Mouse (Mus musculus) 416B (cell line): ENCODE results near the gene Apba3.
A peak's percentile ranks its signal among the peaks of the same experiment; 100 is the strongest.

Experiments used
- DNase-seq: peaks from one replicate; pipeline ENCODE4 v3.0.0; 2011; ENCODE audit warnings: low read depth

The Apba3 gene

DNA sequence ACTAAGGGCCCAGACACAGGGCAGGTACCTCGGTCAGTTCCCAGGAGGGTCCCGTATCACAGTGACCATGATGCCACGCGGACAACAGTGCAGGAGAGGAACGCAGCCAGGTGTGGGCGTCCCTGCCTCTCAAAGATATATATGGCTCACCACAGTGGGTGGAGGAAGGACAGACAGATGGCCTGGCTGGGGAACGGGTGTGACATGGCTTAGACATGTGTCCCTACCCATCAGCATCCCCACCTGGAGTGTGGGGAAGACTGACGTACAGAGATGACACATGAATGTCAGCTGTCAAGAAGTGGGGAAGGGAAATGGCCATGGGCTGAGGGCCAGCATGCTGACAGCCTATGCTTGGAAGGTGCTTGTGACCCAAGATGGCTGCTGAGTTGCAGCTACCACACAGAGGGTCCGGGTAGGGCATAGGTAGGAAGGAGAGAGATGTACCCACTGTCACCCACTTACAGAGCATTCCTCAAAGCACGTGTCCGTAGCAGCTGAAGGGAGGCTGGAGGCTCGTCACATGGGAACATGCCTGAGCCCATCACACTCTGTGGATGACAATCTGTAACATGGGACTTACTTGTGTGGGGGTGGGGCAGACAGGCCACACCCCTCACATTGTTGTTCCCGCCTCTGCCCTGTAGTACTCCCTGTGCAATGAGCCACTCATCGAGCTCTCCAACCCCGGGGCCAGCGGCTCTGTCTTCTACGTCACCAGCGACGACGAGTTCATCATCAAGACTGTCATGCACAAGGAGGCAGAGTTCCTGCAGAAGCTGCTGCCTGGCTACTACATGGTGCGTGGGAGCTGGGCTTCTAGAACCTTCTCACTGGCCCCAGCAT is 40.3 kb downstream of the Apba3 start:
- DNase-seq: no peak

DNA sequence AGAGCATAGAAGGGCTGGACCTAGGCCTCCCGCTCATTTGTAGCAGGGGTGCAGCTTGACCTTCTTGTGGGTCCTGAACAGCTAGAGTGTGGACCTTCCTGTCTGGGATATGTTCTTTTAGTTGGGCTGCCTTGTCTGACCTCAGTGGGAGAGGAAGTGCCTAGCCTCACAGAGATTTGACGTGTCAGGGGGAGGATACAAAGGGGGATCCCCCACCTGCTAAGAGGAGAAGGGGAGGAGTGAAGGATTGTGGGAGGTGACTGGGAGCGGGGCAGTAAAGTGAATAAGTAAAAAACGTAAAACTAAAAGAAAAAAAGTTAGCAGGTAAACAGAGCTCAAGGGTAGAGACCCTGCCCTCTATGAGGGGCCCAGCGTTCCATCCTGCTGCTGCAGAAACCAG is 42.8 kb downstream of the Apba3 start:
- DNase-seq: no peak

DNA sequence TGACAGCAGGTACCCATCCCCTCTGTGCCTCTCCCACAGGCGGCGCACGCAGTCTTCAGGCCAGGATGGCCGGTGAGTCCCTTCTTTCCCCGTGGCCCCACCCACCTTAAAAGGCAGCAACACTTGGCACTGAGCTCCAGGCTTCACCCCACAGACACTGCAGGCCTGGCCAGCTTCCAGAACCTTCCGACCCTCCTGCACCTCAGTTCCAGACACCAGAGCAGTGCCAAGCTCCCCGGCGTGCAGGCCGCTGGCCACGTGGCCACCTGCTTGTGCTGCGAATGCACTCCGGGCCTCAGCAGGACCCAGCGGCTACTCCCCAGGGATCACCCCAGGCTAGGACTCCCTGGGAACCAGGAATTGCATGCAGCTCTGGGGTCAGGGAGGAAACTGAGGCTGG is 46.8 kb downstream of the Apba3 start:
- DNase-seq: no peak

DNA sequence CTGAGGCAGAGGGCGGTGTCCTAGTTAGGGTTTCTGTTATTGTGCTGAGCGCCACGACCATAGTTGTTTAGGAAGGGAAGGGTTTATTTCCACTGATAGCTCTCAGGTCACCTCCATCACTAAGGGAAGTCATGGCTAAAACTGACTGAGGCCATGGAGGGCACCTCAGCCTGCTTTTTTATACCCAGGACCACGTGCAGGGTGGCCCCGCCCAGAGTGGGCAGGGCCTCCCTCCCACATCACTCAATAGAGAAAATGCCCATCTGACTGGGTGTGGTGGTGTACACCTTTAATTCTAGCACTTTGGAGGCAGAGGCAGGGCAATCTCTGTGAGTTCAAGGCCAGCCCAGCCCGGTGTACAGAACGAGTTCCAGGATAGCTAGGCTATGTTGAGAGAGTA is 47.4 kb downstream of the Apba3 start:
- no peak for DNase-seq

DNA sequence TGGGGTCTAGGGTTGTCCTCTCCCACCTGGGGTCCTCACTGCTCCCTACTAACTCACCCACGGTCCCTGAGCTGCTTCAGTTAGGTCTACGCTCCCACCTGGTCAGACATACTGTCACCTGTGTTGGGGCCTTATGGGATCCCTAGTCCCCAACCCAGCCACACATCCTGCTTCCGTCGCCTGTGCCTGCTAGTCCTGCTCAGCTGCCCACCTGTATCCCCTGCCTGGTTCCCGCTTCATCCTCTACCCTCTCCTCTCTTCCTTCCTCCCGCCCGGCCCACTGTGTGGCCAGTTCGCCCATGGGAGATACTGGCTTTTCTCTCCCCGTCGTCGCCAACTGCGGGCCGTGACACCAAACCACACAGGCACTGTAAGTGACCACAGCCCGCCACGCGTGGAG is 48.8 kb downstream of the Apba3 start:
- DNase-seq: no peak

DNA sequence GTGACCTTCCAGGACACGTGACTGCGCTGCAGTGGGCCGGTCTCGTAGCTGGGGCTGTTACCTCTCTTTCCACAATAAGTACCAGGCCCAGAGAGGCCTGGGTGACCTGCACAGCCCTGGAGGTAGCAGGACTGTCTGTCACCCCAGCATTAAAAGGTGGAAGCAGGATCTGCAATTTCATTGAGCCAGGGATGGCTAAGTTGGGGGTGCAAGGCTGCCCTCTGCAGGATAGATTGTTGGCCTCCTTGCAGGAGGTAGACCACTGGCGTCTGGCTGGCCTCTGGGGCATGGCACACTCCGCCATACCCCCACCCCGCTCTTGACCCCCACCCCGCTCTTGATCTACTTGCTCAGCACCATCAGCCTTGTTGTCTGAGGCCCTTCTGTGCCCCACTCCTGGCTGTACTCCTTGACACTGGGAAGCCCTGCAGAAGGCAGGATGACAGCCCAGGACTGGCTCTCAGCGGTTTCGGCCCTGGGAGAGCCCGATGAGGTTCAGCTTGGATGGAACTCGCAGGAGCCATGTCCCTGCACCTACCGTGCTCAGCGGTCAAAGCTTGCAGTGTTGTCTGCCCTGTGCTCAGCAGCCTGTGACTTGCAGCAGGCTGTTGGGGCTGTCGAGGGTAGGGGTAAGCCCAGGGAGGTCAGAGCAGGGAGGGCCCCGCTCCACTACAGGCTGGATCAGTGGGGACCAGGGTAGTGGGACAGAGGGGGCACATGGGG is 49.7 kb downstream of the Apba3 start:
- DNase-seq: peak; percentile 57

DNA sequence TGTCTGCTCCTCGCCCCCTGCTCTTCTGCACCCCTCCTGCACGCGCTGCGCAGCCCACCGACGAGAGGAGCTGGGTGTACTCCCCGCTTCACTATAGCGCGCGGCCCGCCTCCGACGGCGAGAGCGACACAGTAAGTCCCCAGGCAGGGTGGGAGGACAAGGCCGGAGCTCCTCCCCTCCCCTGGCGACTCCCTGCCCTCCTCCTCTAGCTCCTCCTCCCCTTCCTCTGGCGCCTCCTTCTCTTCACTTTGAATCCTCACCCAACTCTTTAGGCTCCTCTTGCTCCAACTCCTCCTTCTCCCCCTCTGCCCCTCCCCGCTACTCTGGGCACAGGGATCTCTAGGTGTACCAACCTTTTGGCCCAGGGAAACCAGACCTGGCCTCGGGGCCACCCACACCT is 50.5 kb downstream of the Apba3 start:
- no peak for DNase-seq

DNA sequence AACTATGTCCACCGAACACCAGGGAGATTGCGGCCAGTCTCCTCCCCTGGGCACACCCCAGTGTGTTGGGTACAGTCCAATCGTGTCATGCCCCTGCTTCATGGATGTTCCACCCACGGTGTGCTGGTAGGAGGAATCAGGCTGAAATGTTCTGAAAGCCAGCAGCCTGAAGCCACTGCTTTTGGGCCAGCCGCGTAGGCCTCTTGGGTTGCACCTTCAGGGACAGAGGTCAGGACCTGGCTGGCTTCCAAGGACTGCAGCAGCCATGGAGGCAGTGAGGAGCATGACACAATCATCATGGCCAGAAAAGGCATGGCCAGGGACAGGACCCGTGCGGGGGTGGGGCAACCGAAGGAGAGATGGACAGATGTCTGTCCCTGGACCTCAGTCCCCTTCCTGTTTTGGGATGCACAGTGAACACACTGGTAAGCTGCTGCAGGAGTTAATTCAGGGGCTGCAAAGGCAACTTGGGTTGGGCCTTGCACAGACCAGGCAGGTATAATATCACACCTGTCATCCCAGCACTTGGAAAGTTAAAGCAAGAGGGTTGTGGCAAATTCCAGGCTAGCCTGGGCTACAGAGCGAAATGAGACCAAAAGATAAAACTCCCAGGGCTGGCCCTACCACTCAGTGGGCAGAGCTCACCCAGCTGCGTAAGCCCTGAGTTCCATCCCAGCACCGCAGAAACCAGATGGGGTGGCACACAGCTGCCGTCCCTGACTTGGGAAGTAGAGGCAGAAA is 52.0 kb downstream of the Apba3 start:
- peak; percentile 59 for DNase-seq

DNA sequence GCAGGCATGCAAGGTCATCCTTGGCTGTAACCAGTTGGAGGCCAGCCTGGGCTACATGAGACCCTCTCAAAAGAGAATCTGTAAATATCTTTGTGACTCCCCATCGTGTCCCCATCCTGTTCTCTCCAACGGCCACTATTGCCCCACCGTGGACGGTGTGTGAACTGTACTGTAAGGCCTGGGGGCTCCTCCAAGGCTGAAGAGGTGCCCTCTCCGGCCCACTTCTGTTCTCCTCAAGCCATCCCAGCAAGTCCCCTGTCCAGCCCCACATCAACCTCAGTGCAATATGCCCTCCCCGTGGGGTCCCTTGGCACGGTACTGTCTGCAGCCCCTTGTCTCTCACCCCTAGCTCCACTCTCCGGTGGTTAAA is 52.6 kb downstream of the Apba3 start:
- peak; percentile 37 for DNase-seq

DNA sequence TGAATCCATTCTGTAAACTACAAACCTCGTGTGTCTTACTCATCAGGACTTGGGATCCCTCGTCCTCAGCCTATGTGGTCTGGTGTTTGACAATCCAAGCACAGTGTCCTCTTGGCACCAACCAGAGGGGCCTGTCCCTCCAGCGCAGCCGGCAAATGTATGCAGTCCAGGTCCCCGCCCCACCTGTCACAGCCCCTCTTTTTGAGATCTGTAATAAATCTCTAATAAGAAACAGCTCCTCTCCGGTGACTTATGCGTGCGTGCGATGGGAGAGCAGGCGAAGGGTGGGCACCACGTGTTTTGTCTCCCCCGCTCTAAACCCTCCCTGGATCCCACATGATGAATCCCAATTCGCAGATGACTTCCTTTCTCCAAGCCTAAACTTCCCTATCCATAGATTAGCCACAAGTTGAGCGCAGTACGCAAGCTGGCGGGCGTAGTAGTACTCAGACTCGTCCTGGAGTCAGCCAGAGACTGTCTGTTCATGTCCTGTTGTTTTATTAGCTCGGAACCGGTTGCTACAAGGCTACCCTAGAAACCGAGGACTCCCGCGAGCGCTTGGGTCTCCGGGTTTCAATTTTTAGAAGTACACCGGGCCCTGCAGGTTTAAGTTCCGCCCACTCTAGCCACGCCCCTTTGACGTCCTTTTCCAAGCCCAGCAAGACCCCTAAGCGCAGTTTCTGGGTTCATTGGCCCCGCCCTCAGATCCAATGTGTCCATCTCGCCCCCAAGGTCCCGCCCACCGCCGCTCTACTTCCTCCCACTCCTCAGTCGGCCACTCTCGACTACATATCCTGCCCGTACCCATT is 53.2 kb downstream of the Apba3 start:
- DNase-seq: no peak

DNA sequence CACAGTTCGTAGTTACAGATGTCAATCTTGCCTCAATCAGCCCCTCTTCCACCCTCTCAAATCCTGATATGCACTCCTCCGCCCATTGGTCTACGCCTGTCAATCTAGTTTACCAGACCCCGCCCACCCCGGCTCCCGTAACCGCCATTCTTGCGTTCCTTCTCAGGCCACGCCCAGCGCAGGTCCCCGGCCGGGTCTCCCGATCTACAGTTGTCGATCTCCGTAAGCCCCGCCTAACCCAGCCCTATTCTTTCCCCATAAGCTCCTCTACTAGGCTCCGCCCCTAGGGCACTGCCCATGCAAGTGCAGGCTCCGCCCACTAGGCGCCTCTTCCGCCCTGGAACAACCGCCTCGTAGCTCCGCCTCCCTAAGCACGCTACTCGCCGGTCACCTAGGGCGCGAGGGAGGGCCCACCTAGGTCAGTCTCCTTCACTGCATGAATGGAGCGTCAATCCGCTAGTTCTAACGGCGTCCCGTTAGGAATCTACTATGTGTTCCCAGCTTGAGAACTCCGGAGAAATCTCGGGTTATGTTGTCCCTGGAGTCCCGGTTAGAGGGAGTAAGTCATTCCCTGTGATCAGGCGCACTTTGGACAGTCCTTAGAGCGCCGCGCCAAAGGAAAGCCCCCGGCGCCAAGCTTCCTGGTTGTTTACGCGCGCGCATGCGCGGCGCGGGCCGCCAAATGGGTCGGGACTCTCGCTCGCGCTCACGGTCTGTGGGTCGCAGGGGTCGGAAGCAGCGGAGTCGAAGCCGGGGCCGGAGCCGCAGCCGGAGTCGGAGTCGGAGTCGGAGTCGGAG is 54.0 kb downstream of the Apba3 start, which contains the start of gene Cactin:
Gene Cactin (plus strand): TSS at position 554 of the 798 bp plus-strand sequence.
- peak; percentile 100 for DNase-seq

DNA sequence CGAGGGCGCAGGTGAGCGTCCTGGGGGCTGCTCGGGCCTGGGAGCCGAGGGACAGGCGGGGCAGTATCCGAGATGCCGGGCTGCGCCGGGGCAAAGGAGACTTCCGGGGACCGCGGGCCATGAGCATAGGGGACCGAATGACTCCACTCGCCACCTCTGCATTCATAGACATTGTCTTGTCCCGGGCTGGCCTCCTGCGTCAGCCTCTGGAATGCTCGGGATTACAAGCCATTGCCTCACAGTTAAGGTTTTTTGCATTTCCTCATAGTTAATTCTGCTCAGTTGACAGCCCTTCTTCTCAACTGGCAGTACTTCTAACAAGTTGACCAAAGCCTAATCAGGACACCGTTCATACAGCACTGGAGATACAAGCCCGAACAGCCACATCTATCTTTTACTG is 54.7 kb downstream of the Apba3 start:
- no peak for DNase-seq

DNA sequence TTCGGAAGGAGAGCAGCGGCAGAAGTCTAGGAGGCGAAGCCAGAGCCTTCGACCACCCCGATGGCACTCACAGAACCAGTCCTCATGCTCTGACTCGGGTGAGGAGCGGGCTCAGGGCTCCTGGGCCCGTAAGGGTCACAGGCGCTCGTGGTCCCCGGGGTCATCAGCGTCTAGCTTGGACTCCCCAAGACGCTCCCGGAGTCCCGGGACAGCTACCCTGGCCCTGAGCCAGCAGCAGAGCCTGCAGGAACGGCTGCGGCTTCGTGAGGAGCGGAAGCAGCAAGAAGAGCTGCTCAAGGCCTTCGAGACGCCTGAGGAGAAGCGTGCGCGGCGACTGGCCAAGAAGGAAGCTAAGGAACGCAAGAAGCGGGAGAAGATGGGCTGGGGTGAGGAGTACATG is 55.7 kb downstream of the Apba3 start:
- no peak for DNase-seq
